Mouse (Mus musculus) intestine, postnatal 0 days (tissue): Measurements from ENCODE around the gene Esrrg. TPM values are rescaled to one million over a fixed set of nuclear protein-coding genes. Genes with fewer than 3 reads are reported as not detected.
A peak's percentile ranks its signal among the peaks of the same experiment; 100 is the strongest.

Source experiments
- ATAC-seq: fragments of 200-750 bp; cut with Nextera tagmentation; 2 replicates; pipeline ENCODE4 v1.8.0; 2017; ENCODE audit warnings: mild to moderate bottlenecking, moderate TSS enrichment, moderate library complexity
- H3K27ac ChIP-seq: fragments of 300-500 bp; sonication (generic); 2 replicates; pipeline ENCODE4 v1.5.1; 2014; ENCODE audit warnings: mild to moderate bottlenecking, low read depth, low read length, moderate library complexity
- H3K27me3 ChIP-seq: fragments of 300-500 bp; sonication (generic); replicated peaks from 2 replicates; pipeline ENCODE4 v1.6.1; 2014; ENCODE audit warnings: low read length, mixed read lengths; ENCODE audit not compliant: control insufficient read depth, insufficient read depth
- H3K36me3 ChIP-seq: fragments of 300-500 bp; sonication (generic); 2 replicates; pipeline ENCODE4 v1.6.1; 2014; ENCODE audit warnings: mild to moderate bottlenecking, moderate library complexity; ENCODE audit not compliant: control insufficient read depth, insufficient read depth
- H3K4me1 ChIP-seq: fragments of 300-500 bp; sonication (generic); replicated peaks from 2 replicates; pipeline ENCODE4 v1.6.1; 2014; ENCODE audit warnings: antibody characterized with exemption, low read length, mixed read lengths; ENCODE audit not compliant: control insufficient read depth, insufficient read depth
- H3K4me2 ChIP-seq: fragments of 300-500 bp; sonication (generic); replicated peaks from 2 replicates; pipeline ENCODE4 v1.6.1; 2014; ENCODE audit warnings: low read depth, mild to moderate bottlenecking, moderate library complexity
- H3K4me3 ChIP-seq: fragments of 300-500 bp; sonication (generic); 2 replicates; pipeline ENCODE4 v1.5.1; 2014; ENCODE audit warnings: low read depth, low read length
- H3K9ac ChIP-seq: fragments of 300-500 bp; sonication (generic); 2 replicates; pipeline ENCODE4 v1.6.1; 2014; ENCODE audit warnings: mild to moderate bottlenecking, low read depth, low read length
- H3K9me3 ChIP-seq: fragments of 300-500 bp; sonication (generic); 2 replicates; pipeline ENCODE4 v1.6.1; 2016; ENCODE audit warnings: mixed run types; ENCODE audit not compliant: control insufficient read depth
- CTCF ChIP-seq: sonication (generic); IDR thresholded peaks from 2 replicates; pipeline ENCODE4 v1.5.1; 2016; ENCODE audit warnings: low read depth, mild to moderate bottlenecking, control low read depth, antibody characterized with exemption, moderate library complexity
- WGBS: fragments of 180-500 bp; shearing (Covaris S2); extraction: QIAGEN DNeasy Blood & Tissue Kit; methylation state at CpG from one replicate; pipeline ENCODE4 v1.1.7; 2014; 5-methylcytosine and 5-hydroxymethylcytosine counted together
- polyA plus RNA-seq: library from polyadenylated mRNA; unstranded; fragments of >200 nt; fragmentation: Nextera tagmentation; extraction: Ambion mirVana; gene quantifications from 2 replicates; pipeline ENCODE4 v1.2.1, GENCODE M21; 2015

Esrrg gene
- polyA plus RNA-seq, 1 experiment from 2014 or later, result 1.2 TPM

DNA sequence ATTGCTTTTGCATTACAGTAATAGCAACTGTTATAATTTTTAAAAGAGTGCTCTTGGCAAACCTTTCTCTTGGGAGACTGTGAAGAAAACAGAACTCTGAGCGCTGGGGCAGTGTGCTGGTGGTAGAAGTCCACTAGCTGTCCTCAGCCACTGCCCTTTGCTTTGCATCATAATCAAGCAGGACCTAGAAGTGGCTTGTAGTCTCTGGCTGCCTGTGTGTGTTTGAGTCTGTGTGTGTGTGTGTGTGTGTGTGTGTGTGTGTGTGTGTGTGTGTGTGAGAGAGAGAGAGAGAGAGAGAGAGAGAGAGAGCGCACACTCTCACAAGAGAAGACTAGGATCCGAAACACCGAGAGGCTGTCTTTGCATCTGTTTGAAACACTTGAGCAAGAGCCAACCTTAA is 390.5 kb downstream of the Esrrg start:
- peak overlapping the region; percentile 33 for H3K4me3 ChIP-seq
- no peak for ATAC-seq
- no peak for TF ChIP-seq CTCF

DNA sequence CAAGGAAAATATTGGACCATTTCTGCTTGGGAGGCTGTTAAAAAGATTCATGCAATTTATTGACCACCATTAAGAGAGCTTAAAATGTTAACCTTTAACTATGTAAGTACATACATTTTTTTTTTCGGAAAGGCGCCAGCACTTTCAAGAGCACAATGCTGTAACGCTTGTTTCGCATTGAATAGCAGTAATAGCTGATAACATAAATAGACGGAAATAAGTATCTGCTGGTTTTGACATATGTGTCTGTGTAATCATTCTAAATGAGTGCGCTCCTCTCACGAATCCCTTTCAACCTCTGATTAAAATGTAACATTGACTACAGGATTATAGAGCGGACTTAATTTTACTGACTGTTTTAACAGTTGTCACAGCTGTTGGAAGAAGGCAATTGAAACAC is 391.6 kb downstream of the Esrrg start:
- no peaks in the 10 kb centered on the region for H3K4me1 ChIP-seq
- H3K9ac ChIP-seq, result no peak overlapping the region
- no peaks in the 10 kb centered on the region for H3K36me3 ChIP-seq
- 25% methylated on average over 8 of the region's 8 CpGs for WGBS
- no peak for ATAC-seq
- H3K27me3 ChIP-seq, result no peaks in the 10 kb centered on the region
- no peaks in the 10 kb centered on the region for H3K9me3 ChIP-seq
- TF ChIP-seq CTCF, result no peak
- H3K4me3 ChIP-seq, result peak overlapping the region; percentile 33
- H3K4me2 ChIP-seq, result peak overlapping the region; percentile 60
- H3K27ac ChIP-seq, result no peak overlapping the region

More for the DNA sequence above, 390.5 kb downstream of the Esrrg start:
- WGBS, result 39% methylated on average over 4 of the region's 4 CpGs
- Histone ChIP-seq H3K27ac (no peak overlapping the region), H3K9me3 (no peaks in the 10 kb centered on the region), H3K4me2 (peak overlapping the region; percentile 60), H3K36me3 (no peaks in the 10 kb centered on the region), H3K27me3 (no peaks in the 10 kb centered on the region), H3K4me1 (no peaks in the 10 kb centered on the region), H3K9ac (no peak overlapping the region)

GRCm38 (mm10) chr1:188006820-188007491 is 398.4 kb downstream of the Esrrg start:
- H3K27me3 ChIP-seq, result no peaks in the 10 kb centered on the region
- no peaks in the 10 kb centered on the region for H3K36me3 ChIP-seq
- ATAC-seq, result no peak
- no peak for TF ChIP-seq CTCF
- H3K9me3 ChIP-seq, result no peaks in the 10 kb centered on the region
- no peaks in the 10 kb centered on the region for H3K4me1 ChIP-seq
- peak overlapping the region; percentile 60 for H3K4me2 ChIP-seq
- H3K4me3 ChIP-seq, result peak overlapping the region; percentile 24
- no peak overlapping the region for H3K27ac ChIP-seq
- WGBS, result 28% methylated on average over 13 of the region's 13 CpGs
- H3K9ac ChIP-seq, result no peak overlapping the region

DNA sequence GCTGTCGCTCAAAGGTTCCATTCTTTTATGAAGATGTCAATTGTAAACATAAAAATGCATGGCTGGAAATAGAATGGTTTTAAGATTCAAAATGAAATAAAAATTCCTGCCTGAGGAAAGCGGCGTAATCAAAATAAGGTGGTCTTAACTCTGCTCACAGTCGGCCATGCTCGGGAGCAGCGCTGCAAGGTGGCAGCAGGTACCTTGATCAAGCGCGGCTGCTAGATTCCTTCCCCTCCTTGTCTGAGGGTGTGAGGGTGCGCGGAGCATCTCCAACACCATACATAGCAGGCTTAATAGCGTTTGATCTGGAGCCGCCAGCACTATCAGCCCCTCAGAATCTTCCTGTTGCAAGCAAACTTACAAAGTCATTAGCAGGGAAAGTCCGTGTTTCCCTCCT is 399.9 kb downstream of the Esrrg start:
- no peaks in the 10 kb centered on the region for H3K9me3 ChIP-seq
- 77% methylated on average over 13 of the region's 13 CpGs for WGBS
- no peak for ATAC-seq
- no peak for TF ChIP-seq CTCF
- H3K4me2 ChIP-seq, result no peak overlapping the region
- no peaks in the 10 kb centered on the region for H3K4me1 ChIP-seq
- H3K4me3 ChIP-seq, result no peak overlapping the region
- H3K27me3 ChIP-seq, result no peaks in the 10 kb centered on the region
- H3K27ac ChIP-seq, result no peak overlapping the region
- no peak overlapping the region for H3K9ac ChIP-seq
- no peaks in the 10 kb centered on the region for H3K36me3 ChIP-seq

DNA sequence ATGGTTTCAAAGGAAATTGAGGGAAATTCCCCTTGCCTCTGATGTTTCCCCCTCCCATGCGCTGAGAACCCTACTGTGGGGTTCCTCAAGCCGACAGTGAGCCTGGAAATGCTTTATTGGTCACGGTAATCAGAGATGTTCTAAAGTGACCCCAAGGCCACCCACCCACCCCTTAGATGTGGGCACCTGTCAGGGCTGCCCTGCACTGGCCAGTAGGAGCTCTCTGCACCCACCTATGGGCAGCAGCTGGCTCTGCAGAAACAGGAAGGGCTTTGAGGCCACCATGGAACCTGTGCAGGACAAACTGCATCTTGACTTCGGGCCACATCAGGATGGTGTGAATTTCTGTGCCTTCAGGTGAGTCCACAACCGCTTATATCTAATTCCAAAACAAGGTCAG is 401.3 kb downstream of the Esrrg start:
- no peak overlapping the region for H3K4me3 ChIP-seq
- no peaks in the 10 kb centered on the region for H3K36me3 ChIP-seq
- H3K9me3 ChIP-seq, result no peaks in the 10 kb centered on the region
- no peak overlapping the region for H3K9ac ChIP-seq
- ATAC-seq, result no peak
- no peaks in the 10 kb centered on the region for H3K27me3 ChIP-seq
- H3K27ac ChIP-seq, result no peak overlapping the region
- no peaks in the 10 kb centered on the region for H3K4me1 ChIP-seq
- no peak for TF ChIP-seq CTCF
- 89% methylated on average over 5 of the region's 5 CpGs for WGBS
- no peak overlapping the region for H3K4me2 ChIP-seq

GRCm38 (mm10) chr1:188010860-188011259 is 402.3 kb downstream of the Esrrg start:
- no peak overlapping the region for H3K9ac ChIP-seq
- no peaks in the 10 kb centered on the region for H3K36me3 ChIP-seq
- no peaks in the 10 kb centered on the region for H3K9me3 ChIP-seq
- ATAC-seq, result no peak
- 66% methylated on average over 1 of the region's 1 CpGs for WGBS
- H3K4me1 ChIP-seq, result no peaks in the 10 kb centered on the region
- H3K4me2 ChIP-seq, result no peak overlapping the region
- H3K27ac ChIP-seq, result no peak overlapping the region
- H3K27me3 ChIP-seq, result no peaks in the 10 kb centered on the region
- H3K4me3 ChIP-seq, result no peak overlapping the region
- TF ChIP-seq CTCF, result no peak

DNA sequence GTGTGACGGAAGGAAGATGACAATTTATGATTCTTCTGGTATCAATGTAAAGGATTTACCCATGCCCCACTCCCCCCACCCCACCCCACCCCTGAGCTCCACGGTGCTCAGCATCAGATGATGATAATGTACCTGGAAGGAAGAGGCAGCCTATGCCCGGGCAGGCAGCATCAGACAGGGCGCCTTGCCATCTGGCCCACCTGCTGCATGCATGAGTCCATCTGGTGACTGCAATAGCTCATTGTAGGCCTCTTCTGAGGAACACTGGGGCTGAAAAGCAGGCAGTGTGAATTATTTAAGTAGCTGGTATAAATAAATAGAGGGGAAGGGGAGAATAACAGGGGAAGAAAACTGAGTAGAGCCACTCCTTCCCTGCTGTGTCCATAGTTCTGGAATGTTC is 405.8 kb downstream of the Esrrg start:
- TF ChIP-seq CTCF, result no peak
- Histone ChIP-seq H3K4me3 (no peak overlapping the region), H3K27ac (no peak overlapping the region), H3K36me3 (no peaks in the 10 kb centered on the region), H3K9ac (no peak overlapping the region), H3K4me1 (peaks cover 3% of the 10 kb centered on the region; the same call in 1 of the 2 replicates), H3K4me2 (no peak overlapping the region), H3K27me3 (no peaks in the 10 kb centered on the region), H3K9me3 (no peaks in the 10 kb centered on the region)
- no peak for ATAC-seq
- 77% methylated on average over 4 of the region's 4 CpGs for WGBS
